Mouse (Mus musculus) lung, adult 2 months (tissue): ENCODE measurements around the gene Phgdh. TPM values are rescaled to one million over a fixed set of nuclear protein-coding genes. Genes with fewer than 3 reads are reported as not detected.

Experiments used
- DNase-seq: peaks from one replicate; pipeline ENCODE4 v3.0.0; 2022
- H3K4me1 ChIP-seq: fragments of 200-500 bp; 2 replicates; pipeline ENCODE4 v1.6.1; 2011; ENCODE audit warnings: low read length; ENCODE audit not compliant: control insufficient read depth, insufficient read depth
- H3K4me3 ChIP-seq: fragments of 200-500 bp; replicated peaks from 2 replicates; pipeline ENCODE3; 2011; ENCODE audit warnings: low read depth, mild to moderate bottlenecking, control low read depth, low read length; ENCODE audit errors: extremely low read depth
- CTCF ChIP-seq: fragments of 200-500 bp; IDR thresholded peaks from 2 replicates; pipeline ENCODE4 v1.5.1; 2011; ENCODE audit warnings: mild to moderate bottlenecking, low read length, control low read depth; ENCODE audit not compliant: insufficient read depth
- POLR2A ChIP-seq: fragments of 200-500 bp; IDR thresholded peaks from 2 replicates; pipeline ENCODE4 v1.6.1; 2011; ENCODE audit warnings: low read depth, mild to moderate bottlenecking, control low read depth, low read length, borderline replicate concordance; ENCODE audit errors: extremely low read depth
- WGBS: fragments of 180-500 bp; shearing (Covaris S2); methylation state at CpG from one replicate; pipeline ENCODE4 v1.1.7; 2018; 5-methylcytosine and 5-hydroxymethylcytosine counted together
- polyA plus RNA-seq: library from polyadenylated mRNA; depleted of rRNA; stranded (reverse); fragments of >200 nt; gene quantifications from 2 replicates; pipeline ENCODE4 v1.2.3, GENCODE M21; 2012

Phgdh gene
- polyA plus RNA-seq, 1 experiment, result 19.8 TPM

- no peak for TF ChIP-seq POLR2A
- TF ChIP-seq CTCF, result no peak
- Histone ChIP-seq H3K4me1 (no peaks in the 10 kb centered on the region), H3K4me3 (no peak overlapping the region)
- WGBS, result 80% methylated on average over 6 of the region's 6 CpGs
- DNase-seq, result no peak
Measured at GRCm38 (mm10) chr3:98308606-98309005, 31.2 kb downstream of the Phgdh start.

GRCm38 (mm10) chr3:98301761-98302160, 38.0 kb downstream of the Phgdh start:
- Histone ChIP-seq H3K4me1 (no peaks in the 10 kb centered on the region), H3K4me3 (no peak overlapping the region)
- TF ChIP-seq POLR2A, result no peak
- no peak for DNase-seq
- 76% methylated on average over 3 of the region's 3 CpGs for WGBS

- 86% methylated on average over 4 of the region's 4 CpGs for WGBS
- no peak for TF ChIP-seq CTCF
- TF ChIP-seq POLR2A, result no peak
- DNase-seq, result no peak
- H3K4me3 ChIP-seq, result no peak overlapping the region
- H3K4me1 ChIP-seq, result no peaks in the 10 kb centered on the region
Measured at GRCm38 (mm10) chr3:98300266-98300665, 39.5 kb downstream of the Phgdh start.

GRCm38 (mm10) chr3:98299391-98300100, 40.2 kb downstream of the Phgdh start:
- WGBS, result 90% methylated on average over 1 of the region's 1 CpGs
- H3K4me3 ChIP-seq, result no peak overlapping the region
- TF ChIP-seq CTCF (no peak), POLR2A (no peak)
- H3K4me1 ChIP-seq, result no peaks in the 10 kb centered on the region
- DNase-seq, result no peak

GRCm38 (mm10) chr3:98295965-98296364, 43.8 kb downstream of the Phgdh start:
- no peak for DNase-seq
- H3K4me3 ChIP-seq, result no peak overlapping the region
- no peaks in the 10 kb centered on the region for H3K4me1 ChIP-seq
- 65% methylated on average over 10 of the region's 10 CpGs for WGBS
- TF ChIP-seq CTCF, result no peak
- TF ChIP-seq POLR2A, result no peak

- no peak overlapping the region for H3K4me3 ChIP-seq
- TF ChIP-seq POLR2A, result no peak
- TF ChIP-seq CTCF, result no peak
- no peak for DNase-seq
- 83% methylated on average over 9 of the region's 9 CpGs for WGBS
- H3K4me1 ChIP-seq, result no peaks in the 10 kb centered on the region
Measured at GRCm38 (mm10) chr3:98291044-98291443, 48.7 kb downstream of the Phgdh start.

- Histone ChIP-seq H3K4me1 (peaks cover 10% of the 10 kb centered on the region), H3K4me3 (no peak overlapping the region)
- WGBS, result 93% methylated on average over 5 of the region's 5 CpGs
- no peak for DNase-seq
- no peak for TF ChIP-seq CTCF
- TF ChIP-seq POLR2A, result no peak
Measured at GRCm38 (mm10) chr3:98283205-98283604, 56.6 kb downstream of the Phgdh start.

- 94% methylated on average over 8 of the region's 8 CpGs for WGBS
Measured at GRCm38 (mm10) chr3:98282422-98282821, 57.4 kb downstream of the Phgdh start.

GRCm38 (mm10) chr3:98280933-98281678, 58.7 kb downstream of the Phgdh start:
- no peak overlapping the region for H3K4me3 ChIP-seq
- WGBS, result 24% methylated on average over 12 of the region's 12 CpGs

More at GRCm38 (mm10) chr3:98282422-98282821, 57.4 kb downstream of the Phgdh start:
- Histone ChIP-seq H3K4me3 (no peak overlapping the region), H3K4me1 (peaks cover 10% of the 10 kb centered on the region)
- no peak for TF ChIP-seq POLR2A
- no peak for TF ChIP-seq CTCF
- no peak for DNase-seq

More at GRCm38 (mm10) chr3:98280933-98281678, 58.7 kb downstream of the Phgdh start:
- peak; percentile 90 for TF ChIP-seq CTCF
- TF ChIP-seq POLR2A, result no peak
- peaks cover 10% of the 10 kb centered on the region for H3K4me1 ChIP-seq
- peak; percentile 61 for DNase-seq
